Mouse (Mus musculus): Measurements from ENCODE around the gene Gcc2. TPM values are rescaled to one million over a fixed set of nuclear protein-coding genes. Genes with fewer than 3 reads are reported as not detected.

The Gcc2 gene
- total and polyA plus RNA-seq, 3 experiments = 15.4 to 19.6 (median 19.5) TPM

DNA sequence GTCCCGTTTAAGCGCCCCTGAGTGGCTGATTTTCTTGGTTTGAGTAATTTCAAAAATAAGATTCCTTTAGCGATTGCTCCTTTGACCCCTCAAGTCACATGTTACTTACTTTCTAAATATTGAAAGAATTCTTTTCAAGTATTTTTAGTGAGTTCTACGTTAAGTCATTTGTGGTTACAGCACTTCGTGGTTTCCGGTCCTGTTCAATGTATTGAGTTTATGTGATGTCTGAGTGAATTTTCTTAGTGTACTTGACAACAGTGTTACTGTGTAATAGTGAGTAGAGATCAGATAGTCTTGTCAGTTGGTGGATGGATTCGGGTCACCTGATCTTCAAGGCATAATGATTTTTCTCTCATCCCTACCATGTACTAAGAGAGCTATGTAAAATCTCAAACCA is 26.9 kb downstream of the Gcc2 start:
- DNase-seq (ENCODE audit: extremely low read depth) = no peak
- H3K79me2 ChIP-seq (replicated peaks; ENCODE audit: control insufficient read depth, extremely low read depth, insufficient read depth, poor library complexity, severe bottlenecking) = no peaks in the 10 kb centered on the region
- no peaks in the 10 kb centered on the region for H3K27me3 ChIP-seq (replicated peaks)
- no peak overlapping the region for H3K4me2 ChIP-seq (ENCODE audit: insufficient read depth, low read depth, poor library complexity, severe bottlenecking)
- no peak overlapping the region for H3K27ac ChIP-seq (ENCODE audit: insufficient read depth, low read depth)
- H3K4me1 ChIP-seq (ENCODE audit: control insufficient read depth in 1 of 2, insufficient read depth in 2 of 2) = 0 out of 4 replicates have a peak, but pooled peaks cover 0 to 2% of the 10 kb centered on the region in 2 experiments
- TF ChIP-seq MYC (IDR thresholded peaks at IDR 0.05; ENCODE audit: low read depth, low read length) (no peak), BHLHE40 (IDR thresholded peaks at IDR 0.05; ENCODE audit: low read depth, low read length) (no peak), SMC3 (IDR thresholded peaks at IDR 0.05; ENCODE audit: low read depth, low read length) (no peak), POLR2AphosphoS2 (IDR thresholded peaks at IDR 0.05; ENCODE audit: low read depth, low read length) (no peak), TBP (conservative IDR thresholded peaks at IDR 0.05; ENCODE audit: low read depth, low read length) (no peak), RCOR1 (conservative IDR thresholded peaks at IDR 0.05; ENCODE audit: low read depth, low read length) (no peak), IRF4 (IDR thresholded peaks at IDR 0.05; ENCODE audit: low read depth, low read length) (no peak), USF2 (conservative IDR thresholded peaks at IDR 0.05; ENCODE audit: low read depth, low read length) (no peak), ZC3H11A (IDR thresholded peaks at IDR 0.05; ENCODE audit: low read depth, low read length) (no peak), EP300 (IDR thresholded peaks at IDR 0.05; ENCODE audit: low read length) (no peak), MAFK (IDR thresholded peaks at IDR 0.05; ENCODE audit: insufficient replicate concordance, low read length) (no peak), GABPA (IDR thresholded peaks at IDR 0.05; ENCODE audit: insufficient replicate concordance, low read depth, low read length) (no peak), CHD2 (IDR thresholded peaks at IDR 0.05; ENCODE audit: low read length) (no peak), E2F4 (IDR thresholded peaks at IDR 0.05; ENCODE audit: insufficient replicate concordance, low read depth, low read length) (no peak), KAT2A (IDR thresholded peaks at IDR 0.05; ENCODE audit: insufficient replicate concordance, low read length) (no peak), NELFE (IDR thresholded peaks at IDR 0.05; ENCODE audit: low read depth, low read length) (no peak), RAD21 (IDR thresholded peaks at IDR 0.05; ENCODE audit: low read depth, low read length) (no peak), USF1 (IDR thresholded peaks at IDR 0.05; ENCODE audit: low read depth, low read length) (no peak)
- H3K9ac ChIP-seq (ENCODE audit: insufficient read depth, low read depth) = no peak overlapping the region
- no peaks in the 10 kb centered on the region for H3K9me3 ChIP-seq (replicated peaks; ENCODE audit: low read length)
- H3K4me3 ChIP-seq (replicated peaks in 1 of 3; ENCODE audit: low read depth in 2 of 3, low read length in 2 of 3, poor library complexity in 1 of 3) = no peak overlapping the region
- peaks cover 40 to 66% of the 10 kb centered on the region in 2 experiments for H3K36me3 ChIP-seq (replicated peaks in 1 of 2; ENCODE audit: control insufficient read depth in 1 of 2, insufficient read depth in 1 of 2, low read length in 1 of 2)
- in situ Hi-C loops (cut with MboI; ENCODE audit: low pct_ligation_motif_present, low pct_unique_long_range_greater_than_20kb, low sequenced_read_pairs) = no loop called here
- dilution Hi-C loops (cut with MboI; ENCODE audit: extremely low pct_ligation_motif_present, extremely low pct_unique_long_range_greater_than_20kb, low sequenced_read_pairs) = no loop called here

DNA sequence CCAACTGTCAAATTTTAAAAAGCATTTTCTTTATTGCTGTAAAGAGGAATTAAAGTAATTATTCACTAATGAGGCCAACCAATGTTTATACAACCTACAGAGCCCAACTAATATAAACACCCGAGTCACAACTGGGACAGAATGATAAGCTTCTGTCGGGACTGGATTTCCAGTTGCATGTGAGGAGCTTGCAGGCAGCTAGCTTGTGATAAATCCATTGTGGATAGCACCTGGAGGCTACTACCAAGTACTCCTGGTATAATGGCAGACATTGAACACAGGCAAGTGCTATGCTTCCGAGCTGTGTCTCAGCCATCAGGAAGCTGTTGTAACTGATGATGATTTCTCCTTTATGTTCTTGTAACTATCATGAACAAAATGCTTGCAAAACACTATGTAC is 35.4 kb downstream of the Gcc2 start:
- Histone ChIP-seq H3K36me3 (replicated peaks in 1 of 2; ENCODE audit: control insufficient read depth in 1 of 2, insufficient read depth in 1 of 2, low read length in 1 of 2) (peaks cover 44 to 89% of the 10 kb centered on the region in 2 experiments), H3K4me3 (replicated peaks in 1 of 3; ENCODE audit: low read depth in 2 of 3, low read length in 2 of 3, poor library complexity in 1 of 3) (no peak overlapping the region), H3K9me3 (replicated peaks; ENCODE audit: low read length) (no peaks in the 10 kb centered on the region), H3K9ac (ENCODE audit: insufficient read depth, low read depth) (no peak overlapping the region), H3K4me1 (ENCODE audit: control insufficient read depth in 1 of 2, insufficient read depth in 2 of 2) (no peaks in the 10 kb centered on the region), H3K79me2 (replicated peaks; ENCODE audit: control insufficient read depth, extremely low read depth, insufficient read depth, poor library complexity, severe bottlenecking) (no peaks in the 10 kb centered on the region), H3K27me3 (replicated peaks) (no peaks in the 10 kb centered on the region), H3K4me2 (ENCODE audit: insufficient read depth, low read depth, poor library complexity, severe bottlenecking) (no peak overlapping the region), H3K27ac (ENCODE audit: insufficient read depth, low read depth) (no peak overlapping the region)
- dilution Hi-C loops (cut with MboI; ENCODE audit: extremely low pct_ligation_motif_present, extremely low pct_unique_long_range_greater_than_20kb, low sequenced_read_pairs) (no loop called here), in situ Hi-C loops (cut with MboI; ENCODE audit: low pct_ligation_motif_present, low pct_unique_long_range_greater_than_20kb, low sequenced_read_pairs) (no loop called here)
- no peak for DNase-seq (ENCODE audit: extremely low read depth)
- no peak for TF ChIP-seq KAT2A (IDR thresholded peaks at IDR 0.05; ENCODE audit: insufficient replicate concordance, low read length)
- no peak for TF ChIP-seq ZC3H11A (IDR thresholded peaks at IDR 0.05; ENCODE audit: low read depth, low read length)
- TF ChIP-seq SIN3A (IDR thresholded peaks at IDR 0.05; ENCODE audit: low read length) = no peak
- TF ChIP-seq TCF12 (IDR thresholded peaks at IDR 0.05; ENCODE audit: low read depth, low read length) = no peak
- no peak for TF ChIP-seq SMC3 (IDR thresholded peaks at IDR 0.05; ENCODE audit: low read depth, low read length)
- no peak for TF ChIP-seq NELFE (IDR thresholded peaks at IDR 0.05; ENCODE audit: low read depth, low read length)
- no peak for TF ChIP-seq MAZ (IDR thresholded peaks at IDR 0.05; ENCODE audit: low read depth, low read length)
- no peak for TF ChIP-seq RAD21 (IDR thresholded peaks at IDR 0.05; ENCODE audit: low read depth, low read length)
- TF ChIP-seq JUN (IDR thresholded peaks at IDR 0.05; ENCODE audit: insufficient read depth, low read depth, low read length) = no peak
- no peak for TF ChIP-seq USF1 (IDR thresholded peaks at IDR 0.05; ENCODE audit: low read depth, low read length)
- TF ChIP-seq TBP (conservative IDR thresholded peaks at IDR 0.05; ENCODE audit: low read depth, low read length) = no peak
- no peak for TF ChIP-seq BHLHE40 (IDR thresholded peaks at IDR 0.05; ENCODE audit: low read depth, low read length)
- TF ChIP-seq JUND (conservative IDR thresholded peaks at IDR 0.05; ENCODE audit: low read depth, low read length) = no peak
- no peak for TF ChIP-seq UBTF (IDR thresholded peaks at IDR 0.05; ENCODE audit: low read depth, low read length)
- TF ChIP-seq MAFK (IDR thresholded peaks at IDR 0.05; ENCODE audit: insufficient replicate concordance, low read length) = no peak
- TF ChIP-seq MXI1 (IDR thresholded peaks at IDR 0.05; ENCODE audit: low read depth, low read length) = no peak
